Mouse (Mus musculus): Measurements from ENCODE around the gene Hp1bp3.

- TF ChIP-seq EP300 (IDR thresholded peaks at IDR 0.05; ENCODE audit: insufficient read depth, low read depth, low read length) (no peak), POLR2A (IDR thresholded peaks at IDR 0.05; ENCODE audit: insufficient read depth, low read length) (no peak), CTCF (IDR thresholded peaks at IDR 0.05; ENCODE audit: low read depth, low read length) (no peak)
Measured at GRCm38 (mm10) chr4:138246756-138247665, 30.9 kb downstream of the Hp1bp3 start.

Data from ES-Bruce4 (cell line).